12 mouse cellular contexts compared by ENCODE assay signal in genomic region chr5:66535566-66536236, GRCm38 (mm10).
DNase-seq lines count a peak whose midpoint lies in the region; ATAC-seq lines count a peak whose summit lies in the region.
"Had no signal": no experiment of that assay in that cellular context is flagged by ENCODE, and none has a peak within 500 bp of the region (broad histone marks: within the 10 kb centered on the region; RNA-seq: fewer than 3 reads in every experiment).

No protein-coding gene starts in this region.

- no peak overlapping the region for H3K4me3 ChIP-seq in heart, embryonic 12.5 days
- no peak overlapping the region for H3K4me3 ChIP-seq in liver, embryonic 15.5 days (replicated peaks)
- H3K4me3 ChIP-seq: heart, embryonic 15.5 days had no signal

- DNase-seq in heart, adult 11 months, result peak; percentile 86
- DNase-seq in urinary bladder, adult 18-20 months (ENCODE audit: low spot score in 2 of 2), result peak; percentile 38 to 58
- no peak for DNase-seq in urinary bladder, postnatal 4 days (ENCODE audit: low spot score in 2 of 2)
- peak; percentile 61 for DNase-seq in yolk sac, embryonic 10.5 days (ENCODE audit: low spot score)
- no peak for DNase-seq in thymus, postnatal 14 days
- DNase-seq in ovary, postnatal 36 days (ENCODE audit: low spot score), result no peak
- DNase-seq: cerebellum, postnatal 25 days; kidney, adult 8-10 months had no signal

- peaks cover 65% of the 10 kb centered on the region for H3K4me1 ChIP-seq in heart, embryonic 12.5 days (replicated peaks)
- H3K4me1 ChIP-seq in liver, embryonic 15.5 days (replicated peaks), result peaks cover 12% of the 10 kb centered on the region

- ATAC-seq in heart, embryonic 12.5 days (ENCODE audit: insufficient number of reproducible peaks, low FRiP score), result no peak
- ATAC-seq in liver, embryonic 15.5 days (ENCODE audit: insufficient read depth), result peak; percentile 63
- ATAC-seq: CD4-positive, CD25-positive, alpha-beta regulatory T cell, adult 4 months had no signal

- 53% methylated on average over 9 of the region's 9 CpGs for WGBS in heart, embryonic 12.5 days
- 51% methylated on average over 9 of the region's 9 CpGs for WGBS in liver, embryonic 15.5 days (ENCODE audit: insufficient replicate concordance)

- H3K27me3 ChIP-seq in heart, embryonic 12.5 days (replicated peaks), result no peaks in the 10 kb centered on the region
- H3K27me3 ChIP-seq in liver, embryonic 15.5 days, result no peaks in the 10 kb centered on the region
- H3K27me3 ChIP-seq: heart, embryonic 15.5 days had no signal

- no peak overlapping the region for H3K9ac ChIP-seq in heart, embryonic 12.5 days
- H3K9ac ChIP-seq in liver, embryonic 15.5 days, result no peak overlapping the region
- H3K9ac ChIP-seq: heart, embryonic 15.5 days had no signal

- no peak overlapping the region for H3K4me2 ChIP-seq in heart, embryonic 12.5 days
- peak overlapping the region; percentile 15; the same call in 1 of the 2 replicates for H3K4me2 ChIP-seq in liver, embryonic 15.5 days
- H3K4me2 ChIP-seq: heart, embryonic 15.5 days had no signal

- no peaks in the 10 kb centered on the region for H3K36me3 ChIP-seq in heart, embryonic 12.5 days
- H3K36me3 ChIP-seq in liver, embryonic 15.5 days (replicated peaks), result no peaks in the 10 kb centered on the region
- H3K36me3 ChIP-seq: heart, embryonic 15.5 days had no signal

- no peaks in the 10 kb centered on the region for H3K9me3 ChIP-seq in heart, embryonic 12.5 days (replicated peaks)
- no peaks in the 10 kb centered on the region for H3K9me3 ChIP-seq in liver, embryonic 15.5 days (replicated peaks)
- H3K9me3 ChIP-seq: heart, embryonic 15.5 days had no signal

- H3K27ac ChIP-seq in heart, embryonic 12.5 days (ENCODE audit: poor library complexity, severe bottlenecking), result no peak overlapping the region
- 0 out of 2 replicates have a peak overlapping the region, but pooled peaks have one; percentile 14 for H3K27ac ChIP-seq in liver, embryonic 15.5 days (replicated peaks)

Comparison
In these comparisons a context has a peak if more than half of its experiments do, and no peak if none do; other contexts are left out.
1. DNase-seq: peak in heart, adult 11 months (single experiment), urinary bladder, adult 18-20 months (2 of 2) and yolk sac, embryonic 10.5 days (single experiment); none in urinary bladder, postnatal 4 days (0 of 2), thymus, postnatal 14 days (single experiment) and ovary, postnatal 36 days (single experiment).